Mouse (Mus musculus): ENCODE results near the gene Prss41. TPM values are rescaled to one million over a fixed set of nuclear protein-coding genes. Genes with fewer than 3 reads are reported as not detected.

Gene Prss41
- polyA plus RNA-seq, 1 experiment, result 1.0 TPM

GRCm38 (mm10) chr17:23828271-23829001 lies 15.5 kb downstream of the Prss41 start:
- no peak for DNase-seq (ENCODE audit: low read depth)

- no peak for DNase-seq (ENCODE audit: low read depth)
Measured at GRCm38 (mm10) chr17:23825591-23825990, 18.4 kb downstream of the Prss41 start.

- DNase-seq (ENCODE audit: low read depth), result no peak
Measured at GRCm38 (mm10) chr17:23823614-23824013, 20.4 kb downstream of the Prss41 start.

GRCm38 (mm10) chr17:23823018-23823417 lies 21.0 kb downstream of the Prss41 start:
- DNase-seq (ENCODE audit: low read depth), result no peak

DNA sequence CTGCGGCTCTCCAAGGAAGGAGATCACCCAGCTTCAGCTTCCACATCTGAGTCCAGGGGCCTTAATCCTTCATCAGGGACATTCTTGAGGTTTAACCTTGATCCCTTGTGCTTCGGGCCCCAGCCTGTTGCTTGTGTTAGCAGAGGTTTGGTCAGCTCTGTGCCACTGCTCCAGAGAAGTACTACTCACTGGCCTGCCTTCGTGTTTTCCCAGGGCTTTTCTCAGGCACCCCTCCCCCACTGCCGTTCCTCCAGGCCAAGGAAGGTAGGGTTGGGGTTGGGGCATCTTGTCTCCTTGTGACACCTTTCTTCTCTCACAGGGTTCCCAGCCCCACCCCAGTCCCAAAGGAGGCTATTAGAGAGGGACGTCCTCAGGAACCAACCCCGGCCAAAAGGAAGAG lies 21.9 kb downstream of the Prss41 start:
- no peak for DNase-seq (ENCODE audit: low read depth)

DNA sequence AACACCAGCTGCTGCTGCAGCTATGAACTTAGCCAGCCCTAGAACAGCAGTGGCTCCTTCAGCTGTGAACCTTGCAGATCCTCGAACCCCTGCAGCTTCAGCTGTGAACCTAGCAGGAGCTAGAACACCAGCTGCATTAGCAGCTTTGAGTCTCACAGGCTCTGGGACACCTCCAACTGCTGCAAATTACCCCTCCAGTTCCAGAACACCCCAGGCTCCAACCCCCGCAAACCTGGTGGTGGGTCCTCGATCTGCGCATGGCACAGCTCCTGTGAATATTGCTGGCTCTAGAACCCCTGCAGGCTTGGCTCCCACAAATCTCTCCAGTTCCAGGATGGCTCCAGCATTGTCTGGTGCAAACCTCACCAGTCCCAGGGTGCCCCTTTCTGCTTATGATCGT lies 23.2 kb downstream of the Prss41 start:
- DNase-seq (ENCODE audit: low read depth), result no peak

GRCm38 (mm10) chr17:23819235-23819634 lies 24.7 kb downstream of the Prss41 start:
- DNase-seq (ENCODE audit: low read depth), result no peak

- no peak for DNase-seq (ENCODE audit: low read depth)
Measured at GRCm38 (mm10) chr17:23818579-23818978, 25.4 kb downstream of the Prss41 start.

DNA sequence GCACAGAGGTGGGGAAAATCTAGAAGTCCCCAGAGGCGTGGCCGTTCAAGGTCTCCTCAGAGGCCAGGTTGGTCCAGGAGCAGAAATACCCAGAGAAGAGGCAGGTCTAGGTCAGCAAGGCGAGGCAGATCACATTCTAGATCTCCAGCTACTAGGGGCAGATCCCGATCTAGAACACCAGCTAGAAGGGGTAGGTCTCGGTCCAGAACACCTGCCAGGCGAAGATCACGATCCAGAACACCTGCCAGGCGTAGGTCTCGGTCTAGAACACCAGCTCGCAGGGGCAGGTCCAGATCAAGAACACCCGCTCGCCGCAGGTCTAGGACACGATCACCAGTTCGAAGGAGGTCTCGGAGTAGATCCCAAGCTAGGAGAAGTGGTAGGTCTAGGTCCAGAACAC lies 28.3 kb downstream of the Prss41 start:
- DNase-seq (ENCODE audit: low read depth), result no peak

- no peak for DNase-seq (ENCODE audit: low read depth)
Measured at GRCm38 (mm10) chr17:23807918-23808317, 36.1 kb downstream of the Prss41 start.

DNA sequence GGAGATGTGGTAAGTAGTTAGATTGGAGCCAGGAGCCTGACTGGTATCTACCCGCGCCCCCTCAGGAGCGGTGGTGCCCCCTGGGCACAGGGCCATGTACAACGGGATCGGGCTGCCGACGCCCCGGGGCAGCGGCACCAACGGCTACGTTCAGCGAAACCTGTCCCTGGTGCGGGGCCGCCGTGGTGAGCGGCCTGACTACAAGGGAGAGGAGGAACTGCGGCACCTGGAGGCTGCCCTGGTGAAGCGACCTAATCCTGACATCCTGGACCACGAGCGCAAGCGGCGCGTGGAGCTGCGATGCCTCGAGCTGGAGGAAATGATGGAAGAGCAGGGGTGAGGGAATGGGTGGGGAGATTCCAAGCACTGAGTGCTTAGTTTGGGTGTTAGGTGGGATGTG lies 37.1 kb downstream of the Prss41 start:
- no peak for DNase-seq (ENCODE audit: low read depth)

DNA sequence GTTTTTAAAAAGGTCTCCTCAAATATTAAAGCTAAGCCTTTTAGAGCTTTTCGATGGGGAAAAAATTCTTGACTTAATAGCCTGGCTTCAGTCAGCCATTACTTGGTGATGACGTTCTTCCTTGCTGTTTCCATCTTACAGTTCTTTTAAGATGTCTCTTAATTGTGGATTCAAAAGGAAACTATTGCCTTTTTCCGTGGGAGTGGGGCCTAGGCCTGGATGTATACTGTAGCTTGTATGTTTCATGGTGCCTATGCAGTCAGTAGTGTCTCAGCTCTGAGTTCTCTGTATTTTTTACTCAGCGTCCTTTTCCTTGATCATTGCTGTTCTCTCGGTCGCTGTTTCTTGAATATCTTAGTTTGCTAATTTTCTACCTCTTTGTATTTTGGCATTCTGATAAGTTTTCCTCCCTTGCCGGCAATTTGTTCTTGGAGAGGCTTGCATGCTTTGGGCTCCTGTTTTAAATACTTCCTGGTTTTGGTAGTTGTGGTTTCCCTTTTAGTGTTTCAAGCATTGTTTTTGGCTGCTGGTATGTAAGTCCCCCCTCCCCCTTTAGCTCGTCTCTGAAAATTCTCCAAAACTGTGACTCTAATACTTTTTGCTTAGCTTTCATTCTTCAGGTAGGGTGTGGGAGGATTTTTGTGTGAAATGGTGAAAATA lies 39.4 kb downstream of the Prss41 start:
- DNase-seq (ENCODE audit: low read depth), result no peak

- no peak for DNase-seq (ENCODE audit: low read depth)
Measured at GRCm38 (mm10) chr17:23803366-23804041, 40.5 kb downstream of the Prss41 start.

GRCm38 (mm10) chr17:23802746-23803365 lies 41.1 kb downstream of the Prss41 start:
- peak; percentile 91 for DNase-seq (ENCODE audit: low read depth)

- no peak for DNase-seq (ENCODE audit: low read depth)
Measured at GRCm38 (mm10) chr17:23801627-23802026, 42.3 kb downstream of the Prss41 start.

DNA sequence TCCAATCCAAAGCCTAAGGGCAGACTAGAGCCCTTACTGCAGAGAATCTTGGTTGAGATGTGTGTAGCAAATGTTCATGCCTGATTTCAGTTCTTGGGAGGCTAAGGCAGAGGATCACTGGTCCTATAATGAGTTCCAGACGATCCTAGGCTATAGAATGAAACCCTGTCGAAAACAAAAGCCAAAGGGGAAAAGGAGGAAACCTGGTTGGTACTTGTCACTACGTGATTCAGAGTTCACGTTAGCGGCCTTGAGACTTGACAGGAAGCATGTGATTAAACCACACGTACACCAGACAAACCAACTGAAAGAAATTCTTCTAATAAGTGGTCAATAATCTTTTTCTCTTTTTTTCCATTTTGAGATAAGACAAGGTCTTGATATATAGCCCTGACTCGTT lies 46.7 kb downstream of the Prss41 start:
- DNase-seq (ENCODE audit: low read depth), result no peak

- DNase-seq (ENCODE audit: low read depth), result no peak
Measured at GRCm38 (mm10) chr17:23795323-23795722, 48.6 kb downstream of the Prss41 start.

GRCm38 (mm10) chr17:23791079-23791357 lies 53.0 kb downstream of the Prss41 start:
- DNase-seq (ENCODE audit: low read depth), result no peak

DNA sequence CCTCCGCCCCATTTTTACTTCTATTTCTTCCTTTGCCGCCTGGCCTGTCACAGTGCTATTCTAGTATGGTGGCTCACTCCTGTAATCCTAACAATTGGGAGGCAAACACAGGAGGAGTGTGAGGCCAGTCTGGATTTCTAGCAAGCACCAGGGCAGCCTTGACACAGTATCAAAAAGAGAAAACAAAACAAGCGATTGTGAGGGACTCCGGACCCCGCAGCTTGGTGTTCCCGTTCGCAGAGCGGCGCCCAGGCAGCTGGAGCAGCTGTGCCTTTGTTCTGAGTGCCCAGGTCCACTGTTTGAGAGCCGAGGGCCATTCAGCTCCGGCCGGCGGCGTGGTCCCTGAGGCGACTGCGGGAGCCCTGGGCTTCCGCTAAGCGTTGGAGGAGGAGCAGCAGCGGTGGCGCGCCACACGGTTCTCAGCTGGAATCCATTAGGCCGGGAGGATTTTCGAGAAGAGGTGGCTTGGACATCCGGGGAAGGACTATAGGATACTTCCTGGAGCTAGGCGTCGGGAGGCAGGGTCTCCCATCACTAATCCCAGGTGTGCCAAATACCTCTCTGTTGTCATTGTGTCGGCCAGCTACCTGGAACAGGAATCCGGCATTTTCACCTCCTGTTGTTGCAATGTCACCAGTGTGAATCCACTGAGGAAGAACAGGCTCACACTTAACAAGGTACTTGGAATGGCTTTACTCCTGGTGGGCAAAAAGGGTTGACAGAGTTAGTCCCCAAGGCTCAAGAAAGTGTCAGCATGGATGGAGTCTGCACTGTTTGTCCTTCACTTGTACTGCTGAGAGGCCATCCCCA lies 53.5 kb downstream of the Prss41 start, which contains the start of gene Srrm2:
Gene Srrm2 (plus strand): TSS at position 264 of the 810 bp plus-strand sequence.
- DNase-seq (ENCODE audit: low read depth), result no peak

GRCm38 (mm10) chr17:23789749-23790268 lies 54.2 kb downstream of the Prss41 start:
- DNase-seq (ENCODE audit: low read depth), result no peak

DNA sequence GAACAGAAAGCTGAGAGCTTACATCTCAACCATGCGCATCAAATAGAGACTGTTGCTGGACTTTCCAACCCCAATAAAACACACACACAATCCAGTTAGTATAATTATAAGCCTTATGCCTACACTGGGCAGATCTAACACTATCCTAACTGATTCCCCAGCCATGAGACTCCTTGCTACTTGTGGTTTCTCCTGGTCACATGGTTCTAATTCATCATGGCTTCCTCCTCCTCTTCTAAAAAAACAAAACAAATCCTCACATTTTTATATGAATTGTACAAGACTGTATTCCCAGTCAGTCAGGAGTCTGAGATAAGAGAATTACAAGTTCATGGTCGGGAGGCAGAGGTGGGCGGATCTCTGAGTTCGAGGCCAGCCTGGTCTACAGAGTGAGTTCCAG lies 55.0 kb downstream of the Prss41 start:
- DNase-seq (ENCODE audit: low read depth), result no peak
